Mouse (Mus musculus): Measurements from ENCODE around the gene Olfr577. TPM values are rescaled to one million over a fixed set of nuclear protein-coding genes. Genes with fewer than 3 reads are reported as not detected.

The Olfr577 gene
- polyA plus RNA-seq, 1 experiment from 2014 or later, result not detected

DNA sequence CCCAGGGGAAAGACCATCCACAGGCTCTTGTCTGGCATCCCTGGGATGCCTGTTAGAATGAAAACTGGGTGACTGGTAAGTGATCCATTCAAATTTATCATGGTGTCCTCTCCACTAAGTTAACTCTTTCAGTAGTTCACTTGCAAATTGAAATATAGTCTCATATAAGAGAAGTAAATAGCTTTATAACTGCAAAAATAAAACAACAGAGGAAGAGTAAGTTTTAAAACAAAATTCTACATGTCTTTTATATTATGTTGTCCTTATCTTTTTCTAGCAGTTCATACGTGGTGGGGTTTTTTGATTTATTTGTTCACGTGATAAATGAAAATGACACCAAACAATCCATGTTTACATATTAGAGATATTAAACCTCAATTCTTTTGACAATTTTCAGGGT lies 33.3 kb downstream of the Olfr577 start, which contains the start of gene Olfr573-ps1:
Olfr573-ps1 (minus strand) TSS at position 101 of the 400 bp plus-strand sequence.
- no peaks in the 10 kb centered on the region for H3K36me3 ChIP-seq (ENCODE audit: control insufficient read depth, insufficient read depth, low read length)
- ATAC-seq (ENCODE audit: low FRiP score, low TSS enrichment), result no peak
- no peak within 1 kb of the TSS for H3K27ac ChIP-seq (ENCODE audit: low read depth, low read length)
- no peak within 1 kb of the TSS for H3K4me3 ChIP-seq (ENCODE audit: low read length)
- H3K9me3 ChIP-seq (ENCODE audit: control insufficient read depth, low read length), result no peaks in the 10 kb centered on the region
- H3K4me1 ChIP-seq (ENCODE audit: control insufficient read depth, insufficient read depth, low read length), result no peaks in the 10 kb centered on the region
- no peaks in the 10 kb centered on the region for H3K27me3 ChIP-seq (ENCODE audit: control insufficient read depth, insufficient read depth, low read length)
- no peak within 1 kb of the TSS for H3K4me2 ChIP-seq (replicated peaks; ENCODE audit: low read depth, low read length)
- no peak within 1 kb of the TSS for H3K9ac ChIP-seq (ENCODE audit: low read depth, low read length)
- WGBS, result 93% methylated on average over 2 of the region's 2 CpGs

DNA sequence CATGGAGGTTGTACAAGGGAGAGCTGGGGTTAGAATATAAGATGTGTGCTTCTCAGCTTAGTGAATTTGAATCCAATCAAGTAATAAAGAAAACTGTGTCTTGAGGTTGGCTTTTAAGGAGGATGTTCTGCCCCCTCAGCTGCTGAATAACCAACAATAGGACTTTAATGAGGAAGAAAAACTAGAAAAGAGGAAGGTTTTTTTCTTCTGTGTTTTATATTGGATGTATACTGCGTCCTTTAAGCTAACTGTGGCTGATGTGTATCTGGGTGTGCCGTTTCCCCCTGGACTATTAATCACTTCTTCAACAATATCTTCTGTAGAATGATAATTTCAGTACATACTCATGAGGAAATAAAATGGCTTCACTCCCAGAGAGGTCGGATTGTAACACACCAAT lies 48.6 kb downstream of the Olfr577 start:
- Histone ChIP-seq H3K9me3 (ENCODE audit: control insufficient read depth, low read length) (no peaks in the 10 kb centered on the region), H3K36me3 (ENCODE audit: control insufficient read depth, insufficient read depth, low read length) (no peaks in the 10 kb centered on the region), H3K4me2 (replicated peaks; ENCODE audit: low read depth, low read length) (no peak overlapping the region), H3K4me1 (ENCODE audit: control insufficient read depth, insufficient read depth, low read length) (no peaks in the 10 kb centered on the region), H3K9ac (ENCODE audit: low read depth, low read length) (no peak overlapping the region), H3K27me3 (ENCODE audit: control insufficient read depth, insufficient read depth, low read length) (no peaks in the 10 kb centered on the region), H3K27ac (ENCODE audit: low read depth, low read length) (no peak overlapping the region), H3K4me3 (ENCODE audit: low read length) (no peak overlapping the region)
- 72% methylated on average over 3 of the region's 3 CpGs for WGBS
- ATAC-seq (ENCODE audit: low FRiP score, low TSS enrichment), result no peak

DNA sequence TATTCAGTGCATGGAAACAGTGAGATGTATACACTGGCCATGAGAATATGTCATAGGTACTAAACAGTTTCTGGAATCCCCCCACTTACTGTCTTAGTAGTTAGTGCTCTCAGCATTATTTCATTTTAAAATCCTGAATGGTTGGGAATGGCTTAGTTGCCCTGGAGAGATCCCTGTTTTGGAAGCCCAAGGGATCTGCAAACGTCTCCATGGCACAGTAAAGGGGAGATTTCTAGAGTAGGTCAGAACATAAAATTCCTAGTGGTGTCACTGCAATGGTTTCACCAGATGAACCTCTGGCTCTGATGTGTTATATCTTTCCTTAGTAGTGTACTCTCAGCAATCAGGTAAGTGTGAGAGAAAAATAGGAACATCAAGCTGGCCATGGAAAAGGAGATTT lies 51.6 kb downstream of the Olfr577 start, which contains the start of gene Olfr572:
Olfr572 (plus strand) TSS at position 301 of the 400 bp plus-strand sequence.
- 63% methylated on average over 1 of the region's 1 CpGs for WGBS

More for the DNA sequence above, 51.6 kb downstream of the Olfr577 start, which contains the start of gene Olfr572:
- Histone ChIP-seq H3K4me2 (replicated peaks; ENCODE audit: low read depth, low read length) (no peak within 1 kb of the TSS), H3K4me1 (ENCODE audit: control insufficient read depth, insufficient read depth, low read length) (no peaks in the 10 kb centered on the region), H3K36me3 (ENCODE audit: control insufficient read depth, insufficient read depth, low read length) (no peaks in the 10 kb centered on the region), H3K27me3 (ENCODE audit: control insufficient read depth, insufficient read depth, low read length) (no peaks in the 10 kb centered on the region), H3K27ac (ENCODE audit: low read depth, low read length) (no peak within 1 kb of the TSS), H3K4me3 (ENCODE audit: low read length) (no peak within 1 kb of the TSS), H3K9me3 (ENCODE audit: control insufficient read depth, low read length) (no peaks in the 10 kb centered on the region), H3K9ac (ENCODE audit: low read depth, low read length) (no peak within 1 kb of the TSS)
- no peak for ATAC-seq (ENCODE audit: low FRiP score, low TSS enrichment)

Other genes starting within 250 kb of the Olfr577 start
- gene Olfr559, start 248.5 kb downstream of the Olfr577 start, polyA plus RNA-seq (2014; fragmentation: Nextera tagmentation; extraction: Ambion mirVana), result not detected in 2 replicates
- gene Olfr560, start 216.6 kb downstream of the Olfr577 start, polyA plus RNA-seq (2014; fragmentation: Nextera tagmentation; extraction: Ambion mirVana), result not detected in 2 replicates
- 0.22 and 0.27 TPM in 2 replicates for gene Olfr78, start 216.5 kb downstream of the Olfr577 start, polyA plus RNA-seq (2014; fragmentation: Nextera tagmentation; extraction: Ambion mirVana)
- gene Olfr561, start 204.7 kb downstream of the Olfr577 start, polyA plus RNA-seq (2014; fragmentation: Nextera tagmentation; extraction: Ambion mirVana), result not detected in 2 replicates
- gene Olfr564, start 172.5 kb downstream of the Olfr577 start, polyA plus RNA-seq (2014; fragmentation: Nextera tagmentation; extraction: Ambion mirVana), result not detected in 2 replicates
- gene Olfr566, start 117.2 kb downstream of the Olfr577 start, polyA plus RNA-seq (2014; fragmentation: Nextera tagmentation; extraction: Ambion mirVana), result not detected in 2 replicates
- not detected in 2 replicates for gene Olfr568, start 98.8 kb downstream of the Olfr577 start, polyA plus RNA-seq (2014; fragmentation: Nextera tagmentation; extraction: Ambion mirVana)
- not detected in 2 replicates for gene Olfr569, start 85.1 kb downstream of the Olfr577 start, polyA plus RNA-seq (2014; fragmentation: Nextera tagmentation; extraction: Ambion mirVana)
- not detected in 2 replicates for gene Olfr570, start 81.4 kb downstream of the Olfr577 start, polyA plus RNA-seq (2014; fragmentation: Nextera tagmentation; extraction: Ambion mirVana)
- gene Olfr571, start 58.4 kb downstream of the Olfr577 start, polyA plus RNA-seq (2014; fragmentation: Nextera tagmentation; extraction: Ambion mirVana), result not detected in 2 replicates
- gene Olfr572, start 51.5 kb downstream of the Olfr577 start, polyA plus RNA-seq (2014; fragmentation: Nextera tagmentation; extraction: Ambion mirVana), result not detected in 2 replicates
- not detected in 2 replicates for gene Olfr573-ps1, start 33.4 kb downstream of the Olfr577 start, polyA plus RNA-seq (2014; fragmentation: Nextera tagmentation; extraction: Ambion mirVana)
- not detected in 2 replicates for gene Olfr574, start 27.5 kb downstream of the Olfr577 start, polyA plus RNA-seq (2014; fragmentation: Nextera tagmentation; extraction: Ambion mirVana)
- gene Olfr575, start 17.2 kb downstream of the Olfr577 start, polyA plus RNA-seq (2014; fragmentation: Nextera tagmentation; extraction: Ambion mirVana), result not detected in 2 replicates
- not detected in 2 replicates for gene Olfr576, start 13.3 kb downstream of the Olfr577 start, polyA plus RNA-seq (2014; fragmentation: Nextera tagmentation; extraction: Ambion mirVana)
- not detected in 2 replicates for gene Olfr578, start 13.4 kb upstream of the Olfr577 start, polyA plus RNA-seq (2014; fragmentation: Nextera tagmentation; extraction: Ambion mirVana)
- gene Olfr582, start 62.1 kb upstream of the Olfr577 start, polyA plus RNA-seq (2014; fragmentation: Nextera tagmentation; extraction: Ambion mirVana), result not detected in 2 replicates
- not detected in 2 replicates for gene Olfr583, start 75.4 kb upstream of the Olfr577 start, polyA plus RNA-seq (2014; fragmentation: Nextera tagmentation; extraction: Ambion mirVana)
- not detected in 2 replicates for gene Olfr584, start 105.9 kb upstream of the Olfr577 start, polyA plus RNA-seq (2014; fragmentation: Nextera tagmentation; extraction: Ambion mirVana)
- gene Olfr585, start 121.8 kb upstream of the Olfr577 start, polyA plus RNA-seq (2014; fragmentation: Nextera tagmentation; extraction: Ambion mirVana), result not detected in 2 replicates
- gene Olfr586, start 149.7 kb upstream of the Olfr577 start, polyA plus RNA-seq (2014; fragmentation: Nextera tagmentation; extraction: Ambion mirVana), result not detected in 2 replicates
- gene Olfr588-ps1, start 164.9 kb upstream of the Olfr577 start, polyA plus RNA-seq (2014; fragmentation: Nextera tagmentation; extraction: Ambion mirVana), result not detected in 2 replicates
- not detected in 2 replicates for gene Olfr589, start 180.4 kb upstream of the Olfr577 start, polyA plus RNA-seq (2014; fragmentation: Nextera tagmentation; extraction: Ambion mirVana)
- not detected in 2 replicates for gene Olfr591, start 202.4 kb upstream of the Olfr577 start, polyA plus RNA-seq (2014; fragmentation: Nextera tagmentation; extraction: Ambion mirVana)
- not detected in 2 replicates for gene Olfr592, start 208.9 kb upstream of the Olfr577 start, polyA plus RNA-seq (2014; fragmentation: Nextera tagmentation; extraction: Ambion mirVana)
- not detected in 2 replicates for gene Olfr593, start 235.9 kb upstream of the Olfr577 start, polyA plus RNA-seq (2014; fragmentation: Nextera tagmentation; extraction: Ambion mirVana)
- gene Olfr594, start 241.1 kb upstream of the Olfr577 start, polyA plus RNA-seq (2014; fragmentation: Nextera tagmentation; extraction: Ambion mirVana), result not detected in 2 replicates